Mouse (Mus musculus) bone marrow, adult 2 months (tissue): Measurements from ENCODE around the gene Cdc6.

Experiments used
- CTCF ChIP-seq: fragments of 200-500 bp; IDR thresholded peaks from 2 replicates; pipeline ENCODE4 v1.5.1; 2011; ENCODE audit warnings: low read length, control low read depth; ENCODE audit not compliant: control insufficient read depth, insufficient read depth
- POLR2A ChIP-seq: fragments of 200-500 bp; IDR thresholded peaks from 2 replicates; pipeline ENCODE4 v1.6.1; 2011; ENCODE audit warnings: low read depth, mild to moderate bottlenecking, control low read depth, low read length, borderline replicate concordance; ENCODE audit not compliant: control insufficient read depth

GRCm38 (mm10) chr11:98917428-98918005, 9.9 kb downstream of the Cdc6 start:
- TF ChIP-seq CTCF (no peak), POLR2A (no peak)
